Mouse (Mus musculus) cerebellum, adult (tissue): Measurements from ENCODE around the gene Vapb.

Source experiments
- ATAC-seq: cut with Nextera tagmentation; 2 replicates; pipeline ENCODE4 v1.9.2; 2017; ENCODE audit warnings: mild to moderate bottlenecking, moderate library complexity, mixed read lengths; ENCODE audit not compliant: insufficient number of reproducible peaks, low FRiP score, low TSS enrichment

Vapb gene

DNA sequence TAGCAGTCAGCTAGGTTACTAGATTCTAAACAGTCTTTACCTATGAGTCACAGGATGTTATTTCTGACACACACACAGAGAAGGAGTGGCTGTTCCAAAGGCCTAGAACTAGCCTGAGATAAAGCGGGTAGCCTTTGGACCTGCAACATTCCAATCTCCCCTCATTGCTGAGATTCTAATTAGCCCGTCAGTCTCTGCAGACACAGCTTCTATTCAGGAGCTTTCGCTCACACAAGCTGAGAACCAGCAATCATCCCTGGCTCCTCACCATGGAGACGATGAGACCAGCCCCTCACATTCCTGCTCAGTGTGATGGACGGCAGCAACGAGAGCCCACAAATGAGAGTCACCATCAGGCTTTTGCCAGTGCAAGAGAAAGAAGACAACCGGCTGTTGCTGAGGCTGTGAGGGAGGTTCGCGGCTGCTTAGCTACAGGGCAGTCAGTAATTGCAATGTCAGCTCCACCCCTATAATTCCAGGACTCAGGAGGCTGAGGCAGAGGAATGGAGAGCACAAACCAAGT, 6.8 kb upstream of the Vapb start:
- ATAC-seq: no peak

DNA sequence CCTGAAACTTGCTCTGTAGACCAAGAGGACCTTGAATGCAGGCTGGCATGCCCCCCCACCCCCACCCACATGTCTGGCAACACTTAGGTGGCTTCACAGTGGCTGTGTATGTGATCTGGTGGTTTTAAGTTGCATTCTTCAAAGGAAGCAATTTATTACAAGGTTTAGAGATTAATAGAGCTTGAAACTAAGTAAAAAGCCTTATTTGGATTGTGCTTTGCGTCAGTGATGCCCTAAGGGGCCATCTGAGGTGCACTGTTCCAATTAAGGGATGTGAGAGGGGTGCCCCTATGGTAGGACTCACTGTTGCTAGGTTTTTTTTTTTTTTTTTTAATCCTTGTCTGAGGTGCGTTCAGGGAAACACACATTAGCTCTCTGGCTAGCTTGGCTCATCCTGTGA, 2.9 kb upstream of the Vapb start:
- ATAC-seq: no peak

DNA sequence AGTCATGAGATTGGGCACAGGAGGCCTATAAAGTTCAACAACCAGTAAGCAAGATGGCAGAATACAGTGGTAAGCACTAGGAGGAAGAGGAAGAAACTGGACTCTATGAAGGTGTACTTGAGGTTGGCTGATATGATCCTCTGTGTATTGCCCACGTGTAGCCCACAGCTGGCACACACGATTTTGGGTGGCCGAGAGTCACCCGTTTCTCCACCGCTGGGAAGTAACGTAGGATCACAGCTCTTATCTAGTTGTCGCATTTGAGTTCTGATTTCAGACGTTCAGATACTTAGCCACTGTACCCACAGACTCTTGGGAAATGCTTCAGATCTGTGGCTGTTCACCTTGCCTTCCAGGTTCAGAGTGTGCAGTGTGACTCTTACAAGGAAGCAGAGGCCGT, 921 bp downstream of the Vapb start:
- no peak for ATAC-seq

- ATAC-seq: no peak
Measured at GRCm38 (mm10) chr2:173739107-173739506, 1.8 kb downstream of the Vapb start.

- ATAC-seq: no peak
Measured at GRCm38 (mm10) chr2:173742090-173742489, 4.8 kb downstream of the Vapb start.

- ATAC-seq: no peak
Measured at GRCm38 (mm10) chr2:173742744-173743143, 5.4 kb downstream of the Vapb start.

DNA sequence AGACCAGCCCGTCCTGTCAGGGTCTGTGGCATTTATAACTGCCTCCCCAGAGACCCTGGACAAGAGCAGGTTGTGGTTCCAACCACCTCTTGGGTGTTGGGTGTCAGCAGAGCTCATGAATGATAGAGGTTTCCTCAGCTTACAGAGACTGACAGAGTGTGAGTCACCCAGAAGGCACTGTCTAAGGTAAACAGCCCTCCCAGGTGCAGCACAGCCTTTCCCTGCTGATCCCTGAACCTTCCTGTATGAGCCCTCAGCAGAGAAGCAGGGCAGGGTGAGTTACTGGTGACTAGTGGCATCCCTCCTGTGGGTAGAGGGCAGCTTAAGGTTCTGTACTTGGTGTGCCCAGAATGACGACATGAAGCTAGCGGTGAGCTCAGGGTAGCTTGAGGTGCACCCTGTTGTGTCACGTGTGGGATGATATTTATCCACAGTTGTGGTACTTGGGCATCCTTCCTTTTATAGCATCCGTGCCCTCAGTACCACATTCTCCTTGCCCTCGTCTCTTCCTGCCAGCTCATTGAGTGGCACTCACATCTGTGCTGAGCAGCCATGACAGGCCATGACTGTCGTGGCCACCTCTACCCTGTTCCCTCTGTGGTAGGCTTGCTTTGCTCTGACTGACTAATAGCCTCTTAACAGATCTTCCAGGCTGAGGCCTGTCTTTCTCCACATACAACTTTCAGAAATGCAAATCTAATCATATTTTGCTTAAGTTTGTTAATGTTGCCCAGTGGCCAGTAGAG, 6.9 kb downstream of the Vapb start:
- ATAC-seq: no peak

DNA sequence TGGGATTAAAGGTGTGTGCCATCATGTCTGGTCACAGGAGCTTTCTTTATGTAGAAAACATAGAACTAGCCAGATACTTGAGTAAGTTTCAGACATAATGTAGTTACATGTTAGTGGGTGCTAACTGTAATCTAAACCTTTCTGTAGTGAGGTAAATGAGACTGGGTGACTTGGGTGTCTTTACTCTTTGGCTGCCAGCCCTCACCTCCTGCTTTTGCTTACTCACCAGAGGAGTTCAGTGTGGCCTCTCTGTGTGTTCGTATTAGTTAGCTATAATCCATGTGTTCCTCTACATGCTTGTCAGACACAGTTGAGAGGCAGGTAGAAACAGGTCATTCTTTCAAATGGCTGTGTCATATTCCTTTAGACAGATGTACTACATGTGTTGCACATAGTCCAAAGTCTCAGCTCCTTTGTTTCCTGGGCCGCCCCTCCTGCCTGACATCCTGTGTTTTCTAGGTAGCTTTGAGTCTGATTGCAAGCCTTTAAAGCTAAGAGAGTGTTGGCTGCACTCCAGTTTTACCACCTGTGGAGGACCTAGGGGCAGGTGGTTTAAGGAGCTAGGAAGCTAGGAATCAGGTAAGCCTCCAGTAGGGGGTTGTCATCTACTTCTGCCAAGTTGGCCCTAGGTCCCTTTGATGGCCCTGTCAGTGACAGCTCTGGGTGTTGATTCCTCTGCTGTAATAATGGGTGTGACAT, 11.8 kb downstream of the Vapb start:
- no peak for ATAC-seq

GRCm38 (mm10) chr2:173755433-173756144, 18.3 kb downstream of the Vapb start:
- no peak for ATAC-seq

GRCm38 (mm10) chr2:173757624-173758155, 20.4 kb downstream of the Vapb start:
- ATAC-seq: no peak

- ATAC-seq: no peak
Measured at GRCm38 (mm10) chr2:173760607-173761006, 23.3 kb downstream of the Vapb start.

DNA sequence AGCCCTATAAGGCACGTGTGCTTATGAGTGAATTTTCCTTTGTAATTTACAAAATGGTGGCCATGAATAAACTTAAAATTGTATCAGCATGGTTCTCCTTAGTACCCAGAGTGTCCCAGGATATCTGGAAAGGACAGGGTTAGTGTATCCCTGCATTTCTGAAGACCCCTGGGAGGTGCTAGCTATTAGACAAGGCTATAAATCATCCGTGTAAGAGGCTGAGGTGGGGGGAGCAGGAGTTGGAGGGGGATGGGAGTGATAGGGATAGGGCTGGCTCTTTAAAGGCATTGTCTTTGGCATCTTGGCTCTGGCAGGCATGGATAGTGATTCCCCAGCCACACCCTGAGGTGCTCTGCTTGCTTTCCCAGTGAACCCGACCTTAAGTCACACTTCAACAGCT, 27.3 kb downstream of the Vapb start:
- no peak for ATAC-seq

DNA sequence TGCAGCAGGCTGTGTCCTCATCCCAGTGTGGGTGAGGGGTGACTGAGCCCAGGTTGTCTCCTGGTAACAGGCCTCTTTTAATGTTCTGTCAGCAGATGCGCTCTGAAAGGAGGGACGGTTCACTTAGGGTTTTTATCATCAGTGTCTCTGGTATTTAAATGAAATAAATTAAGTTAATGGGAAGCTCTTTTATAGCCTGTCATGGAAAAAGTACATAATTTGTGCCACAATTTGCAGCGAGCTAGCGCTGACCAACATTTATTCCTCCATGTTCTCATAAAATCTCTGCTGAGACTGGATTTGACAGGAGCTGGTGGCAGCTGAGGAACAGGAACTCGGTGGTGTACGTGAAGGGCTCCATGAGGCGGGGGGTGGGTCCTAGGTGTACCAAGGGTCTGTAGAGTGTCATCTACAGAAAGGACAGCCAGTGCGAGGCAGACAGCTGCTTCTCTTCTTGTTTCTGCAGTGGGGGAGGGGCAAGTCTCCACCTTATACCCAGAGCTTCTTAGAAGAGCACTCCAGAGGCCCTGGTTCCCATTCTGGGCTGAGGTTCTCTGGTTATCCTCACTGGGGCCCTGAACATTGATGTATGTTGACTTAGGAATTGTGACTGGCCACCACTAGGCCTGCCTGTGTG, 30.8 kb downstream of the Vapb start:
- ATAC-seq: no peak

GRCm38 (mm10) chr2:173769183-173769582, 31.9 kb downstream of the Vapb start:
- ATAC-seq: no peak

- ATAC-seq: 0 out of 2 replicates have a peak, but pooled peaks have one; percentile 32
Measured at GRCm38 (mm10) chr2:173770620-173771019, 33.3 kb downstream of the Vapb start.

GRCm38 (mm10) chr2:173771706-173772105, 34.4 kb downstream of the Vapb start:
- ATAC-seq: no peak

GRCm38 (mm10) chr2:173775556-173775955, 38.2 kb downstream of the Vapb start:
- no peak for ATAC-seq

DNA sequence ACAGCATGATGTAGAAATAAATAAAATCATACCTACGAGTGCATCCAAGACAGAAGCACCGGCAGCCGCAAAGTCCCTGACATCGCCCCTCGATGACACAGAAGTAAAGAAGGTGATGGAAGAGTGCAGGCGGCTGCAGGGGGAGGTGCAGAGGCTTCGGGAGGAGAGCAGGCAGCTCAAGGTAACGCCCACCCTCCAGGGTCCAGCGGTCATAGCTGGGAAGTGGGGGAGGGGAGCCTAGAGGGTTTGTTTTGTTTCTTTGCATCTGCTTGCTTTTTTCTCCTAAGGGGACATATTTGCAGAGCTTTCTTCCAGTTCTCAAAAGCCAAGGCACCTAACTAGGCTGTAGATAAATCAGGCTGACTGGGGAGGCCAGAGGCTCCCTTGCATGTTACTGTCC, 38.8 kb downstream of the Vapb start:
- ATAC-seq: no peak

DNA sequence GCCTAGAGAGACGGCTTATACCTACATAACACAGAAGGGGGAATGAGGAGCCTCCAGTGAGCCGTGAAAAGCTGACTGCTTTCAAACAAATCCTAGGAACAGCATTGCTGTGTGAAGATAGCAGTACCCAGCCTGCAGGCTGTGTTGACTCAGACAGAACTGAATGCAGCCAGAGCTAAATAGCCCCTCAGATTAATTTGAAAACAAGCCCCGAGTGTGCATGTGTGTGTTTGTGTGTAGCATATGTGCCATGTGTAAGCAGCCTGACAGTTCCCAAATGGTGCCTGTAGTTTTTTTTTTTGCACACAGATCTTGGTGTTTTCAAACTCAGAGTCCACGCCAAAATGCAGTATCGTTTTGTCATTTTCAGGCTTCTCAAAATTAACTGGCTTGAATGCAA, 43.6 kb downstream of the Vapb start:
- ATAC-seq: no peak

- ATAC-seq: no peak
Measured at GRCm38 (mm10) chr2:173784366-173784765, 47.1 kb downstream of the Vapb start.
